11 mouse cellular contexts compared by ENCODE assay signal in the genomic region with DNA sequence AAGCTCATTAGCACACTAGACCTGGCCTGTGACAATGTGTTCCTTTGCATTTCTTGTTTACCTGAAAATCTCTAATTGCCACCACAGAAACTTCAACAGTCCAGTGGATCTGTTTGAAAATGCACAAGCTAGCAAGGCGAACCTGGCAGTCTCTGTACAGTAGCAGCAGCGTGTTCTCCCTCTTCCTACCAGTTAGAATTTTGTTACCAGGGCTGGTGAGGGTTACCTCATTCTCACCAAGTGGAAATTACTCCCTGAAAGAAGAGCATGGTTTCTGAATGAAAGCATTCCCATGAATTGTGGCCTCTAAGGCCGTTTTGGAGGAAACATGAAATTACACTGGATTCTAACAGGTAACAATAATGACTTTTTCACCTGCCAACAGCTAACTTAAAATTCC.
A peak's percentile ranks its signal among the peaks of the same experiment; 100 is the strongest.
DNase-seq lines count a peak whose midpoint lies in the region; ATAC-seq and TF ChIP-seq lines count a peak whose summit lies in the region.
"Had no signal": no experiment of that assay in that cellular context is flagged by ENCODE, and none has a peak within 500 bp of the region (broad histone marks: within the 10 kb centered on the region; RNA-seq: fewer than 3 reads in every experiment).

No protein-coding gene starts in this region.

- peaks cover 10% of the 10 kb centered on the region; the same call in 1 of the 2 replicates for H3K4me1 ChIP-seq in kidney, embryonic 16.5 days (ENCODE audit: insufficient read depth, low read length)
- H3K4me1 ChIP-seq in kidney, adult 2 months (ENCODE audit: control insufficient read depth, insufficient read depth, low read length) = no peaks in the 10 kb centered on the region
- H3K4me1 ChIP-seq in forebrain, embryonic 11.5 days (replicated peaks; ENCODE audit: control insufficient read depth, insufficient read depth, low read length) = peaks cover 15% of the 10 kb centered on the region; the same call in 1 of the 2 replicates
- H3K4me1 ChIP-seq in hindbrain, embryonic 13.5 days (replicated peaks) = peaks cover 16% of the 10 kb centered on the region
- peaks cover 21% of the 10 kb centered on the region for H3K4me1 ChIP-seq in midbrain, embryonic 13.5 days (replicated peaks)

- no peak overlapping the region for H3K9ac ChIP-seq in kidney, embryonic 16.5 days (replicated peaks; ENCODE audit: low read length)
- H3K9ac ChIP-seq in forebrain, embryonic 11.5 days (ENCODE audit: low read length) = peak overlapping the region; percentile 47; the same call in 1 of the 2 replicates
- H3K9ac ChIP-seq in hindbrain, embryonic 13.5 days = peak overlapping the region; percentile 60
- no peak overlapping the region; the same call in 1 of the 2 replicates for H3K9ac ChIP-seq in midbrain, embryonic 13.5 days (replicated peaks)
- H3K9ac ChIP-seq: liver, postnatal 0 days had no signal

- 28% methylated on average over 3 of the region's 3 CpGs for WGBS in kidney, embryonic 16.5 days
- 46% methylated on average over 3 of the region's 3 CpGs for WGBS in kidney, adult 2 months
- 10% methylated on average over 3 of the region's 3 CpGs for WGBS in forebrain, embryonic 11.5 days
- 12% methylated on average over 3 of the region's 3 CpGs for WGBS in hindbrain, embryonic 13.5 days
- 11% methylated on average over 3 of the region's 3 CpGs for WGBS in midbrain, embryonic 13.5 days

- no peaks in the 10 kb centered on the region for H3K36me3 ChIP-seq in kidney, embryonic 16.5 days (ENCODE audit: insufficient read depth, low read length)
- H3K36me3 ChIP-seq in kidney, adult 2 months (ENCODE audit: control insufficient read depth, insufficient read depth, low read length) = no peaks in the 10 kb centered on the region
- H3K36me3 ChIP-seq in forebrain, embryonic 11.5 days (ENCODE audit: control insufficient read depth, insufficient read depth, low read length) = no peaks in the 10 kb centered on the region
- no peaks in the 10 kb centered on the region for H3K36me3 ChIP-seq in hindbrain, embryonic 13.5 days
- no peaks in the 10 kb centered on the region for H3K36me3 ChIP-seq in midbrain, embryonic 13.5 days

- TF ChIP-seq CTCF in kidney, adult 2 months (conservative IDR thresholded peaks at IDR 0.05; ENCODE audit: insufficient read depth, insufficient read length, low read depth, low read length) = no peak

- ATAC-seq in kidney, embryonic 16.5 days (ENCODE audit: low FRiP score, low TSS enrichment) = no peak
- ATAC-seq in forebrain, embryonic 11.5 days (replicated peaks; ENCODE audit: low FRiP score) = peak; percentile 45; the same call in 1 of the 2 replicates
- ATAC-seq in hindbrain, embryonic 13.5 days (ENCODE audit: low FRiP score) = no peak
- no peak for ATAC-seq in midbrain, embryonic 13.5 days
- ATAC-seq: liver, postnatal 0 days had no signal

- DNase-seq in kidney, adult 2 months = no peak
- DNase-seq in forebrain, embryonic 11.5 days (ENCODE audit: low spot score) = no peak
- no peak for DNase-seq in ovary, adult 18-20 months (ENCODE audit: low spot score)
- DNase-seq in spleen, postnatal 10 days (ENCODE audit: low spot score in 2 of 2) = no peak
- DNase-seq in left cerebral cortex, postnatal 10 days (ENCODE audit: extremely low spot score in 1 of 2, low spot score in 2 of 2) = no peak
- DNase-seq: liver, postnatal 0 days; spleen, adult 18-20 months; thymus, postnatal 4 days had no signal

- peak overlapping the region; percentile 39 for H3K4me3 ChIP-seq in kidney, embryonic 16.5 days (ENCODE audit: low read length)
- H3K4me3 ChIP-seq in kidney, adult 2 months (ENCODE audit: insufficient read depth, low read depth, low read length) = no peak overlapping the region
- H3K4me3 ChIP-seq in forebrain, embryonic 11.5 days (ENCODE audit: low read depth, low read length) = no peak overlapping the region
- H3K4me3 ChIP-seq in hindbrain, embryonic 13.5 days = peak overlapping the region; percentile 18; the same call in 1 of the 2 replicates
- no peak overlapping the region for H3K4me3 ChIP-seq in midbrain, embryonic 13.5 days (replicated peaks)

- no peak for TF ChIP-seq POLR2A in kidney, adult 2 months (IDR thresholded peaks at IDR 0.05; ENCODE audit: low read depth, low read length)

- no peaks in the 10 kb centered on the region for H3K27me3 ChIP-seq in kidney, embryonic 16.5 days (ENCODE audit: insufficient read depth, low read length)
- no peaks in the 10 kb centered on the region; the same call in 1 of the 2 replicates for H3K27me3 ChIP-seq in kidney, adult 2 months (replicated peaks; ENCODE audit: control insufficient read depth, insufficient read depth, low read length)
- H3K27me3 ChIP-seq in forebrain, embryonic 11.5 days (ENCODE audit: control insufficient read depth, insufficient read depth, low read length) = peaks cover 25% of the 10 kb centered on the region
- peaks cover 67% of the 10 kb centered on the region for H3K27me3 ChIP-seq in hindbrain, embryonic 13.5 days
- H3K27me3 ChIP-seq in midbrain, embryonic 13.5 days = peaks cover 76% of the 10 kb centered on the region

- no peak overlapping the region for H3K27ac ChIP-seq in kidney, embryonic 16.5 days (ENCODE audit: low read length)
- H3K27ac ChIP-seq in kidney, adult 2 months (ENCODE audit: insufficient read depth, low read depth, low read length) = no peak overlapping the region
- H3K27ac ChIP-seq in forebrain, embryonic 11.5 days (ENCODE audit: low read depth, low read length) = peak overlapping the region; percentile 74
- H3K27ac ChIP-seq in hindbrain, embryonic 13.5 days = peak overlapping the region; percentile 61
- H3K27ac ChIP-seq in midbrain, embryonic 13.5 days = peak overlapping the region; percentile 77

- intact Hi-C loops in left cerebral cortex, postnatal 10 days (cut with DNase I) = loop anchor here (5.0 kb wide), 1 partner anchor 335 kb away; no protein-coding TSS in a partner anchor

- no peaks in the 10 kb centered on the region for H3K9me3 ChIP-seq in kidney, embryonic 16.5 days (ENCODE audit: low read length)
- no peaks in the 10 kb centered on the region for H3K9me3 ChIP-seq in forebrain, embryonic 11.5 days (ENCODE audit: control insufficient read depth, low read length)
- no peaks in the 10 kb centered on the region for H3K9me3 ChIP-seq in hindbrain, embryonic 13.5 days
- H3K9me3 ChIP-seq in midbrain, embryonic 13.5 days = no peaks in the 10 kb centered on the region

- H3K4me2 ChIP-seq in kidney, embryonic 16.5 days (replicated peaks; ENCODE audit: low read depth, low read length) = peak overlapping the region; percentile 58
- H3K4me2 ChIP-seq in forebrain, embryonic 11.5 days (ENCODE audit: low read depth, low read length, severe bottlenecking) = peak overlapping the region; percentile 44; the same call in 1 of the 2 replicates
- peak overlapping the region; percentile 50 for H3K4me2 ChIP-seq in hindbrain, embryonic 13.5 days
- H3K4me2 ChIP-seq in midbrain, embryonic 13.5 days (replicated peaks) = peak overlapping the region; percentile 55

Comparison
In these comparisons a context has a peak if more than half of its experiments do, and no peak if none do; other contexts are left out.
1. H3K4me3 ChIP-seq: peak in kidney, embryonic 16.5 days (single experiment) and hindbrain, embryonic 13.5 days (single experiment); none in kidney, adult 2 months (single experiment), forebrain, embryonic 11.5 days (single experiment) and midbrain, embryonic 13.5 days (single experiment).
2. H3K27ac ChIP-seq: peak in forebrain, embryonic 11.5 days (single experiment), hindbrain, embryonic 13.5 days (single experiment) and midbrain, embryonic 13.5 days (single experiment); none in kidney, embryonic 16.5 days (single experiment) and kidney, adult 2 months (single experiment).
3. H3K9ac ChIP-seq: peak in forebrain, embryonic 11.5 days (single experiment) and hindbrain, embryonic 13.5 days (single experiment); none in kidney, embryonic 16.5 days (single experiment) and midbrain, embryonic 13.5 days (single experiment).
4. Peak in every context shown above with its lines, with median percentiles within 50 percentile points of each other: H3K4me2 ChIP-seq.